Mouse (Mus musculus): ENCODE results near the gene Slc9a6.

- TF ChIP-seq CTCF (IDR thresholded peaks at IDR 0.05; ENCODE audit: low read depth, low read length) (no peak), GATA1 (IDR thresholded peaks at IDR 0.05; ENCODE audit: borderline replicate concordance, low read length) (no peak), GATA2 (IDR thresholded peaks at IDR 0.05; ENCODE audit: borderline replicate concordance, low read depth, low read length) (no peak)
Observed at GRCm38 (mm10) chrX:56649549-56650354, 40.2 kb downstream of the Slc9a6 start.
